Mouse (Mus musculus) brown adipose tissue, adult 24 weeks (tissue): ENCODE data around the gene Tbcc. TPM values are rescaled to one million over a fixed set of nuclear protein-coding genes. Genes with fewer than 3 reads are reported as not detected.

Experiments used
- H3K27ac ChIP-seq: fragments of 200-500 bp; replicated peaks from 2 replicates; pipeline ENCODE4 v1.5.1; 2012; ENCODE audit warnings: low read depth, mild to moderate bottlenecking, low read length
- H3K4me1 ChIP-seq: fragments of 200-500 bp; 2 replicates; pipeline ENCODE4 v1.6.1; 2012; ENCODE audit warnings: low read length, mixed read lengths; ENCODE audit not compliant: control insufficient read depth, insufficient read depth, insufficient read length
- H3K4me3 ChIP-seq: fragments of 200-500 bp; 2 replicates; pipeline ENCODE4 v1.5.1; 2012; ENCODE audit warnings: low read depth, mild to moderate bottlenecking, low read length, moderate library complexity; ENCODE audit not compliant: insufficient read depth
- polyA plus RNA-seq: library from polyadenylated mRNA; stranded (reverse); fragments of >200 nt; gene quantifications from 2 replicates; pipeline ENCODE4 v1.2.4, GENCODE M21; 2012; ENCODE audit not compliant: missing spikeins, insufficient read depth, insufficient read length

The Tbcc gene
- polyA plus RNA-seq, 1 experiment: 10.1 TPM

DNA sequence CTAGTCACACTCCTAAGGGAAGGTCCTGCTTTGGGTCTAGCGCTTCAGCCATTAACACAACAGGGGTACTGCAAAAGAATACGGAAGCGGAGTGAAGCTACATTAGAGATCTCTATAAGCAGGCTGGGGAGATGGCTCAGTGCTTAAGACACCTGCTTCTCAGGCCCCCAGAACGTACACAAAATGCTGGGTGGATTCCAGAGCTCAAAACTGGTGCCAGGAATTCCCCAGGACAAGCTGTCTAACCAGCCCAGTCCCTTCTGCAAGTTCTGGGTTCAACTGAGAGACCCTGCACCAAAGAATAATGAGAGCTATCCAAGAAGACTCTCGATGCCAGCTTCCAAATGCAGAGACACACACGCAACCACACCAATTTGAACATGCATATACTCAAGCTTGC is 8.8 kb upstream of the Tbcc start:
- Histone ChIP-seq H3K4me3 (no peak overlapping the region), H3K27ac (no peak overlapping the region), H3K4me1 (peaks cover 3% of the 10 kb centered on the region; the same call in 1 of the 2 replicates)

DNA sequence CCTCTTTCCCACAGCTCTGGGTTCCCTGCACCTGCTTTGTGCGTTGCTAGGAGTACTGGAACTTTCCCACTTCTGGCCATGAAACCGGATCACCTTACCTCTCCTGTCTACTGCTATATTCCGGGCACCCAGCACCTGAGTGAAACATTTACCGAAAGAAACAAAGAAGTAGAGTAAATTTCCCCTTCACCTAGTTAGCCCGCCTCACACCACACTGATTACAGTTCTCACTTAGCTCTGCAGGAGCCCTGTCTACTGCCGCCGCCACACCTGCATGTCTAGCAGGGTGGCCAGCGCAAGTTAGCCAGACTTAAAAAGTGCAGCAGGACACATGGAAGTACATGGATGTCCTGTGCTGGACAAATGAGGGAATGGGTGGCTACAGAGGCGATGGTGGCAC is 7.4 kb upstream of the Tbcc start:
- H3K27ac ChIP-seq: no peak overlapping the region
- peaks cover 3% of the 10 kb centered on the region; the same call in 1 of the 2 replicates for H3K4me1 ChIP-seq
- H3K4me3 ChIP-seq: no peak overlapping the region

- H3K4me1 ChIP-seq: no peaks in the 10 kb centered on the region
- H3K27ac ChIP-seq: no peak overlapping the region
- H3K4me3 ChIP-seq: no peak overlapping the region
These were observed 5.7 kb upstream of the Tbcc start for GRCm38 (mm10) chr17:46884766-46885165.

- H3K27ac ChIP-seq: no peak overlapping the region
- no peak overlapping the region for H3K4me3 ChIP-seq
- H3K4me1 ChIP-seq: no peaks in the 10 kb centered on the region
These were observed 5.1 kb upstream of the Tbcc start for GRCm38 (mm10) chr17:46885218-46885909.

- Histone ChIP-seq H3K4me3 (no peak overlapping the region), H3K4me1 (no peaks in the 10 kb centered on the region), H3K27ac (no peak overlapping the region)
These were observed 4.4 kb upstream of the Tbcc start for GRCm38 (mm10) chr17:46885910-46886643.

DNA sequence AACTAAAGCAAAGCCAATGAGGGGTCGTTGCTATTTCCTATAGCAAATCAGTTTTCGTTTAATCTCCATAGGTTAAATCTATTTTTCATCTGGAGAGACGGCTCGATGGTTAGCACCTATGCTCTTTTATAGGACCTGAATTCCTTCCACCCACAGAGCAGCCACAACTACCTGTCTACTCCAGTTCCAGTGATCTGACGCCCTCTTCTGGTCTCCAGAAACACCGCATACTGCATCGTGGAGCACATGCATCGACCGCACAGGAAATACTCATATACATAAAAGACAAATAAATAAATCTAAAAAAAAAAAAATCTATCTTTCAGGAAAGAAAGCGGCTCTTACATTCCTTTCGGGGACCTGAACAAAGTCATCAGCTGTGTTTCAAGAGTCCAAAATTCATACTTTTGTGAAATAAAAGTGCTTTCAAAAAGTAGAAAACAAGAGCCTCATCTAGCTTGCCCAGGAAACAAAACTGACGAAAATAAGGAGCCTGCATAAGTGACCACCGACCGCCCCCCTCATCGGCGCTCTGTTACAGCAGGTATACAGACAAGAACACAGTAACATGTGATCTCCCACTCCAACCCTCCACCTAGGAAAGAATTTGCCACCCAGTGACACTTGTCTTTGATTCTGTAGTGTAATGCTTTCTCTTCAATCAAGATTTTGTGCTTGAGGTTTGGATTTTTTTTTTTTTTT is 1.8 kb upstream of the Tbcc start:
- Histone ChIP-seq H3K27ac (peak overlapping the region; percentile 71; the same call in 1 of the 2 replicates), H3K4me1 (peaks cover 11% of the 10 kb centered on the region), H3K4me3 (peak overlapping the region; percentile 75)

GRCm38 (mm10) chr17:46889450-46890084 is 917 bp upstream of the Tbcc start:
- Histone ChIP-seq H3K4me3 (peak overlapping the region; percentile 75), H3K27ac (peak overlapping the region; percentile 71), H3K4me1 (peaks cover 11% of the 10 kb centered on the region)

GRCm38 (mm10) chr17:46890843-46891594 is 535 bp downstream of the Tbcc start:
- peaks cover 11% of the 10 kb centered on the region for H3K4me1 ChIP-seq
- peak overlapping the region; percentile 88 for H3K27ac ChIP-seq
- H3K4me3 ChIP-seq: peak overlapping the region; percentile 75

DNA sequence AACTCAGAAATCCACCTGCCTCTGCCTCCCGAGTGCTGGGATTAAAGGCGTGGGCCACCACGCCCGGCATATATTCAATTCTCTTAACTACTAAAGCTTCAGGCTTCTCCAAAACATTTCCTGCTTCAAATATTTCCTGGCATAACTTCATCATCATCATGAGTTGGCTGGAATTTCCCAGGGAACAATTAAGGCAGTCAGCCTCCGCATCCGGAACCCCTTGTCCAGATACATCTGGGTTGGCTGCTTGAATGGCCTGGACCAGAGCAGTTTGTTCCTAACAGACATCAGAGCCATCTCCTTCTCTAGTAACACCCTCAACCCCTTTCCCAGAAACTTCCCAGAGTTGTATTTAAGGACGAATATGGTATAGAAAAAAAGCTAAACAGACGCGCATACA is 4.9 kb downstream of the Tbcc start:
- Histone ChIP-seq H3K4me3 (no peak overlapping the region), H3K4me1 (peaks cover 11% of the 10 kb centered on the region), H3K27ac (no peak overlapping the region; the same call in 1 of the 2 replicates)

GRCm38 (mm10) chr17:46897221-46897950 is 6.9 kb downstream of the Tbcc start:
- H3K4me3 ChIP-seq: no peak overlapping the region
- no peak overlapping the region for H3K27ac ChIP-seq
- peaks cover 3% of the 10 kb centered on the region for H3K4me1 ChIP-seq

DNA sequence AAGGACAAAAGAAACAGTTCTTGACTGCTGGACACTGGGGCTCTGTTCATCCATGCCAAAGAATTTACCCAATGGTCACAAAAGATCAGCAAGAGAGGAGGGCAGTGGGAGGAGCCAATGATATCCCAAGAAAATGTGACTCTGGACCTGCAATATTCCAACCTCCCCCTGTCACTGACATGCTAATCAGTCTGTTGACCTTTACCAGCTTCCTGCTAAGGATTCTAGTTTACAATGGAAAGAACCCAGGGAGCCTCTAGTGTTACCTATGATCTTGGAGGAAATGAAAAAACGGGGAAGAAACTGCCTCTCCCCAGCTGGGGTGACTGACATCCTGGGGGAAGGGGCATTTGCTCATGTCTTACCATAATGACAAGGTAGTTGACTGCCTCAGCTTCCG is 10.5 kb downstream of the Tbcc start:
- no peak overlapping the region for H3K4me3 ChIP-seq
- no peak overlapping the region for H3K27ac ChIP-seq
- H3K4me1 ChIP-seq: no peaks in the 10 kb centered on the region; the same call in 1 of the 2 replicates

DNA sequence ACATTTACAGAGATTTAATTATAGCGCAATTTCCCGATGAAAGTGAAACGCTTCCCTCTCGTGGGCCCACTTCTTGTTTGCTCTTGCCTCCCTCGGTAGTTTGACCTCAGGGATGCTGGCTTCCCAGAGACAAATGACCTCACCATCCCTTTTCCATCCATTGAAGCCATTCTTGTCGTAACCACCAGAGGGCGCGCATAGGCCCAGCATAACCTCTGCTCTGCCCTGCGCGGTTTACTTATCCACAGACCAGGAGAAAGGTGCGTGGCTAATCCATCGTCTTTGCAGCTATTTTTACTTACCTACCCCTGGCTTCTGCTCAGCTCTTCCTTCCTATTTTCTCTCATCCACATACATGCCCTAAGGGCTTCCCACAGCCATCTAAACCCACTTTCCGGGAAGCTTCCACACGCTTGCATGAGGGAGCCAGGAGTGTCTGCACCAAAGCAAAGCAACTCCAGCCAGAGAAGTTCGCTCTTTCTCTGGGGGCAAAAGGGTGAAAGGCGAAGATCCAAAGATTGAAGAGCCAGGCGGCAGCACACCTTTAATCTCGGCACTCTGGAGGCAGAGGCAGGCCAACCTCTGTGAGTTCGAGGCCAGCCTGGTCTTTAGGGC is 13.5 kb downstream of the Tbcc start:
- H3K27ac ChIP-seq: no peak overlapping the region
- H3K4me3 ChIP-seq: no peak overlapping the region
- no peaks in the 10 kb centered on the region for H3K4me1 ChIP-seq

DNA sequence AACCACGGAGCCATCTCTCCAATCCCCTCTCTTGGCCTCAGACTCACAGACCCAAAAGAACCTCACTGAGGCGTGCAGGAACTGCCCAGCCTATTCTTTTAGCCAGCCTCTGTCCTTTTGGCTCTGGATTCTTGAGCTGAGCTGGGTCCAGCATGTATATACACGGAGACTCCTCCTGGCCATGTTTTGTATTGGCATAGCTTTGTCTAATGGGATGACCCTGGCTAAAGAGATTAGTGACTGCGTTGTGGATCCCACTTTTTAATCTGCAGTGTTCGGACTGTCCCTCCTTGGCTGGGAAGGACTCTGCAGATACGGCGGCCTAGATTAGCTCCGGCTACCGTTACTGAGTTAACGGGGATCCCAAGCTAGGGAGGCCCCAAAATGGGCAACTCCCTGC is 19.7 kb downstream of the Tbcc start, which contains the start of gene Prph2:
Gene Prph2 (plus strand): TSS at position 274 of the 400 bp plus-strand sequence.
- Histone ChIP-seq H3K4me1 (no peaks in the 10 kb centered on the region), H3K27ac (no peak within 1 kb of the TSS), H3K4me3 (no peak within 1 kb of the TSS)
